Mouse (Mus musculus) stomach, postnatal 0 days (tissue): Measurements from ENCODE around the gene Cd69. TPM values are rescaled to one million over a fixed set of nuclear protein-coding genes. Genes with fewer than 3 reads are reported as not detected.
A peak's percentile ranks its signal among the peaks of the same experiment; 100 is the strongest.

Source experiments
- ATAC-seq: fragments of 200-750 bp; cut with Nextera tagmentation; 2 replicates; pipeline ENCODE4 v1.8.0; 2017; ENCODE audit not compliant: low FRiP score, low TSS enrichment
- DNase-seq: peaks from one replicate; pipeline ENCODE4 v3.0.0-alpha.2; 2016; ENCODE audit warnings: low spot score
- H3K27ac ChIP-seq: fragments of 300-500 bp; sonication (generic); replicated peaks from 2 replicates; pipeline ENCODE4 v1.5.1; 2014; ENCODE audit warnings: mild to moderate bottlenecking, control low read depth
- H3K27me3 ChIP-seq: fragments of 300-500 bp; sonication (generic); 2 replicates; pipeline ENCODE4 v1.6.1; 2014; ENCODE audit warnings: low read length; ENCODE audit not compliant: control insufficient read depth, insufficient read depth
- H3K36me3 ChIP-seq: fragments of 300-500 bp; sonication (generic); 2 replicates; pipeline ENCODE4 v1.6.1; 2014; ENCODE audit warnings: low read length, mixed read lengths; ENCODE audit not compliant: control insufficient read depth, insufficient read depth
- H3K4me1 ChIP-seq: fragments of 300-500 bp; sonication (generic); replicated peaks from 2 replicates; pipeline ENCODE4 v1.6.1; 2014; ENCODE audit warnings: antibody characterized with exemption; ENCODE audit not compliant: control insufficient read depth, insufficient read depth
- H3K4me2 ChIP-seq: fragments of 300-500 bp; sonication (generic); replicated peaks from 2 replicates; pipeline ENCODE4 v1.6.1; 2014; ENCODE audit warnings: low read depth, mild to moderate bottlenecking, control low read depth, moderate library complexity
- H3K4me3 ChIP-seq: fragments of 300-500 bp; sonication (generic); 2 replicates; pipeline ENCODE4 v1.5.1; 2014; ENCODE audit warnings: low read depth, low read length, control low read depth
- H3K9ac ChIP-seq: fragments of 300-500 bp; sonication (generic); 2 replicates; pipeline ENCODE4 v1.6.1; 2014; ENCODE audit warnings: mild to moderate bottlenecking, low read length, control low read depth, mixed read lengths
- H3K9me3 ChIP-seq: fragments of 300-500 bp; sonication (generic); 2 replicates; pipeline ENCODE4 v1.6.1; 2016; ENCODE audit warnings: low read length; ENCODE audit not compliant: control insufficient read depth
- CTCF ChIP-seq: IDR thresholded peaks from 2 replicates; pipeline ENCODE4 v1.5.1; 2016; ENCODE audit warnings: antibody characterized with exemption, low read depth, mild to moderate bottlenecking, moderate library complexity
- EP300 ChIP-seq: optimal IDR thresholded peaks from 2 replicates; pipeline ENCODE3; 2016; ENCODE audit warnings: antibody characterized with exemption
- WGBS: fragments of 180-500 bp; shearing (Covaris S2); extraction: QIAGEN DNeasy Blood & Tissue Kit; methylation state at CpG from one replicate; pipeline ENCODE4 v1.1.7; 2014; 5-methylcytosine and 5-hydroxymethylcytosine counted together
- polyA plus RNA-seq: library from polyadenylated mRNA; unstranded; fragments of >200 nt; fragmentation: Nextera tagmentation; extraction: Ambion mirVana; gene quantifications from 2 replicates; pipeline ENCODE4 v1.2.1, GENCODE M21; 2015

Gene Cd69
- polyA plus RNA-seq, 1 experiment from 2014 or later: 0.15 TPM

- H3K9me3 ChIP-seq: no peaks in the 10 kb centered on the region
- TF ChIP-seq EP300 (peak; percentile 30), CTCF (peak; percentile 89)
- WGBS: 7% methylated on average over 16 of the region's 16 CpGs
- peak overlapping the region; percentile 44 for H3K4me3 ChIP-seq
- no peaks in the 10 kb centered on the region for H3K27me3 ChIP-seq
- peaks cover 9% of the 10 kb centered on the region for H3K4me1 ChIP-seq
- DNase-seq (peak; percentile 90), ATAC-seq (peak; percentile 94)
- no peaks in the 10 kb centered on the region for H3K36me3 ChIP-seq
- H3K27ac ChIP-seq: peak overlapping the region; percentile 91
- H3K4me2 ChIP-seq: peak overlapping the region; percentile 53
- peak overlapping the region; percentile 52 for H3K9ac ChIP-seq
These were observed 37.6 kb downstream of the Cd69 start for GRCm38 (mm10) chr6:129237350-129238274.

- Histone ChIP-seq H3K4me1 (peaks cover 9% of the 10 kb centered on the region), H3K4me2 (peak overlapping the region; percentile 53), H3K27me3 (no peaks in the 10 kb centered on the region), H3K36me3 (no peaks in the 10 kb centered on the region), H3K4me3 (peak overlapping the region; percentile 44), H3K27ac (peak overlapping the region; percentile 91), H3K9ac (peak overlapping the region; percentile 50; the same call in 1 of the 2 replicates), H3K9me3 (no peaks in the 10 kb centered on the region)
- WGBS: 68% methylated on average over 2 of the region's 2 CpGs
- ATAC-seq (no peak), DNase-seq (no peak)
- no peak for TF ChIP-seq EP300
- TF ChIP-seq CTCF: no peak
These were observed 38.4 kb downstream of the Cd69 start for GRCm38 (mm10) chr6:129236652-129237342.

- H3K9me3 ChIP-seq: no peaks in the 10 kb centered on the region
- 53% methylated on average over 5 of the region's 5 CpGs for WGBS
- no peak for DNase-seq
- 0 out of 2 replicates have a peak overlapping the region, but pooled peaks have one; percentile 8 for H3K4me2 ChIP-seq
- ATAC-seq: no peak; the same call in 1 of the 2 replicates
- no peak overlapping the region for H3K4me3 ChIP-seq
- TF ChIP-seq EP300 (no peak), CTCF (no peak)
- H3K27ac ChIP-seq: peak overlapping the region; percentile 91
- no peak overlapping the region for H3K9ac ChIP-seq
- no peaks in the 10 kb centered on the region for H3K36me3 ChIP-seq
- peaks cover 11% of the 10 kb centered on the region for H3K4me1 ChIP-seq
- H3K27me3 ChIP-seq: no peaks in the 10 kb centered on the region
These were observed 39.3 kb downstream of the Cd69 start for GRCm38 (mm10) chr6:129235855-129236461.

- 70% methylated on average over 8 of the region's 8 CpGs for WGBS
- ATAC-seq: no peak
- no peaks in the 10 kb centered on the region for H3K27me3 ChIP-seq
These were observed 40.5 kb downstream of the Cd69 start for GRCm38 (mm10) chr6:129234456-129235360.

GRCm38 (mm10) chr6:129233955-129234369 is 41.3 kb downstream of the Cd69 start:
- no peak overlapping the region for H3K4me2 ChIP-seq
- peak overlapping the region; percentile 65 for H3K27ac ChIP-seq
- no peak overlapping the region for H3K9ac ChIP-seq
- no peaks in the 10 kb centered on the region for H3K9me3 ChIP-seq
- TF ChIP-seq EP300 (no peak), CTCF (no peak)
- ATAC-seq (no peak), DNase-seq (no peak)
- peaks cover 13% of the 10 kb centered on the region for H3K4me1 ChIP-seq
- H3K36me3 ChIP-seq: no peaks in the 10 kb centered on the region
- no peaks in the 10 kb centered on the region for H3K27me3 ChIP-seq
- H3K4me3 ChIP-seq: no peak overlapping the region
- WGBS: 80% methylated on average over 11 of the region's 18 CpGs

More at GRCm38 (mm10) chr6:129234456-129235360, 40.5 kb downstream of the Cd69 start:
- Histone ChIP-seq H3K27ac (peak overlapping the region; percentile 91), H3K4me1 (peaks cover 13% of the 10 kb centered on the region), H3K4me3 (no peak overlapping the region), H3K9ac (no peak overlapping the region), H3K9me3 (no peaks in the 10 kb centered on the region), H3K4me2 (no peak overlapping the region), H3K36me3 (no peaks in the 10 kb centered on the region)
- TF ChIP-seq EP300 (no peak), CTCF (no peak)
- DNase-seq: no peak
